Mouse (Mus musculus): ENCODE results near the gene Haghl. TPM values are rescaled to one million over a fixed set of nuclear protein-coding genes. Genes with fewer than 3 reads are reported as not detected.
A peak's percentile ranks its signal among the peaks of the same experiment; 100 is the strongest.

The Haghl gene
- polyA plus RNA-seq, 1 experiment from 2014 or later: 100 TPM

DNA sequence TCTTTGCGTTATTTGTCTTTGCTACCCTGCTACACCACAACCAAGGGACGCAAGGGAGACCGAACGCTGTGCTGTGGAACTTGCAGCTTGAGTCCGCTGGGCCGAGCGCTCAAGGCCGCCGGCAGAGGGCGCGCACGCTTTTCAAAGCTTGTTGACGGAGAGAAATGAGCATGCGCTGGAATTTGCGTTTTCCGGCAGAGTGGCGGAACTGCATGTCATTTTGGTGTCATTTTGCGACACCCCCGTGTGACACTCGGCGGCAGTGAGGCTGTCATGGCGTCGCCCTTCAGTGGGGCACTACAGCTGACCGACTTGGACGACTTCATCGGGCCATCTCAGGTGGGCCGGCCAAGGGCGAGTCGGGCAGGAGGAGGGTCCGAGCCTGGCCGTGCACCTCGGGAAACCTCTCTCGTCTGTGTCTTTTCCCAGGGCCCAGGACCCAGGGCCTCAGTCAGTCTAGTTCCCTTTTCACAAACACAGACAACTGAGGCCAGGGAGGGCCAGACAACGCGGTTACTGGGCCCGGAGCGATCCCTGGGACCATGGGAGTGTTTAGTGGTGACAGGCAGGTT is 11.8 kb downstream of the Haghl start, which contains the start of gene Narfl:
TSS of gene Narfl (plus strand) at position 228 of the 572 bp plus-strand sequence.
- Histone ChIP-seq H3K36me3 (replicated peaks) (peaks cover 5% of the 10 kb centered on the region), H3K27me3 (peaks cover 21% of the 10 kb centered on the region), H3K9me3 (no peaks in the 10 kb centered on the region), H3K4me2 (peak within 1 kb of the TSS; percentile 85), H3K4me3 (replicated peaks) (peak within 1 kb of the TSS; percentile 74), H3K4me1 (peaks cover 11% of the 10 kb centered on the region), H3K27ac (no peak within 1 kb of the TSS), H3K9ac (peak within 1 kb of the TSS; percentile 77)
- ATAC-seq (ENCODE audit: low FRiP score): peak; percentile 89
- under 1% methylated on average over 37 of the region's 37 CpGs for WGBS

DNA sequence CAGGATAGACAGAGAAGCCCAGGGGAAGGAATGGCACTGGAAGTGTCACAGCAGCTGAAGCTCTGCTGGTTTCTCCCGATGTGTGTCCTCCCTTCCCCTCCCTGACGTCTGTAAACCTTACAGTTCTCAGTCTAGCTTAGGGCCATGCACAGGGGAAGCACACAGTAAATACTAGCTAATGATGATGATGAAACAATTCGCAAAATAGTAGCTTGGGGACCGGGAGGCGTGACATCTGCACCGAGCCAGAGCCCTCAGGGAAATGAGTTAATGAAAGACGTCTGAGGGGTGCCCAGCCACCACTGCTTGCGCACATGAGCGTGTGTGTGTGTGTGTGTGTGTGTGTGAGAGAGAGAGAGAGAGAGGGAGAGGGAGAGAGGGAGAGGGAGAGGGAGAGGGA is 16.1 kb downstream of the Haghl start:
- WGBS: 49% methylated on average over 9 of the region's 9 CpGs
- no peaks in the 10 kb centered on the region for H3K9me3 ChIP-seq
- no peak overlapping the region for H3K4me2 ChIP-seq
- H3K27ac ChIP-seq: no peak overlapping the region
- H3K9ac ChIP-seq: no peak overlapping the region
- peaks cover 38% of the 10 kb centered on the region for H3K27me3 ChIP-seq
- no peaks in the 10 kb centered on the region for H3K36me3 ChIP-seq (replicated peaks)
- peaks cover 11% of the 10 kb centered on the region for H3K4me1 ChIP-seq
- no peak for ATAC-seq (ENCODE audit: low FRiP score)
- no peak overlapping the region for H3K4me3 ChIP-seq (replicated peaks)

DNA sequence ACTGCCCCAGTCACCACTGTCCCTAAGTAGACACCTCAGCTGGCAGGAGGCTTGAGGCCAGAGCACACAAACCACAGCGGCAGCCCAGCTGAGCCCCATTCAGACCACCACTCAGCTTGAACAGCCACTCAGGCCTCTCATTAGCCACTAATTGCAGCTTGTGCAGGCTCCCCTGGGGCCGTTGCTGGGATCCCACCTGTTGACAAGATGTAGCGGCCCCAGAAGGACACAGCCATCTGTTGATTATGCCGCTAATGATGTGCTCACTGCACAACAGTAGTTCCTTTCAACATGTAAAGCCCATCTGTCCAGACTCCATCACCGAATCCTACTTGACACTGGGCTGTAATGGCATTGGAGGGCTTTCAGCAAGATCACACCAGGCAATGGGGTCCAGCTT is 19.6 kb downstream of the Haghl start:
- H3K9ac ChIP-seq: no peak overlapping the region
- H3K4me1 ChIP-seq: peaks cover 8% of the 10 kb centered on the region
- peak; percentile 76 for ATAC-seq (ENCODE audit: low FRiP score)
- H3K27me3 ChIP-seq: peaks cover 40% of the 10 kb centered on the region
- H3K4me2 ChIP-seq: no peak overlapping the region
- H3K36me3 ChIP-seq (replicated peaks): no peaks in the 10 kb centered on the region
- no peak overlapping the region for H3K4me3 ChIP-seq (replicated peaks)
- WGBS: 27% methylated on average over 5 of the region's 5 CpGs
- no peak overlapping the region for H3K27ac ChIP-seq
- no peaks in the 10 kb centered on the region for H3K9me3 ChIP-seq

GRCm38 (mm10) chr17:25762591-25762990 is 22.9 kb downstream of the Haghl start:
- ATAC-seq (ENCODE audit: low FRiP score): no peak
- H3K9me3 ChIP-seq: no peaks in the 10 kb centered on the region
- H3K27ac ChIP-seq: no peak overlapping the region
- no peak overlapping the region for H3K4me2 ChIP-seq
- H3K36me3 ChIP-seq (replicated peaks): no peaks in the 10 kb centered on the region
- no peak overlapping the region for H3K4me3 ChIP-seq (replicated peaks)
- peaks cover 17% of the 10 kb centered on the region; the same call in 1 of the 2 replicates for H3K27me3 ChIP-seq
- peaks cover 8% of the 10 kb centered on the region for H3K4me1 ChIP-seq
- no peak overlapping the region for H3K9ac ChIP-seq
- 41% methylated on average over 3 of the region's 3 CpGs for WGBS

GRCm38 (mm10) chr17:25761561-25761970 is 23.9 kb downstream of the Haghl start:
- Histone ChIP-seq H3K9ac (no peak overlapping the region), H3K9me3 (no peaks in the 10 kb centered on the region), H3K36me3 (replicated peaks) (no peaks in the 10 kb centered on the region), H3K4me3 (replicated peaks) (no peak overlapping the region), H3K4me2 (no peak overlapping the region), H3K27me3 (peaks cover 13% of the 10 kb centered on the region; the same call in 1 of the 2 replicates), H3K4me1 (peaks cover 7% of the 10 kb centered on the region), H3K27ac (no peak overlapping the region)
- ATAC-seq (ENCODE audit: low FRiP score): no peak
- WGBS: 66% methylated on average over 4 of the region's 4 CpGs

- Histone ChIP-seq H3K36me3 (replicated peaks) (no peaks in the 10 kb centered on the region), H3K9ac (no peak overlapping the region), H3K4me1 (peaks cover 3% of the 10 kb centered on the region; the same call in 1 of the 2 replicates), H3K9me3 (no peaks in the 10 kb centered on the region), H3K27me3 (peaks cover 18% of the 10 kb centered on the region; the same call in 1 of the 2 replicates), H3K4me3 (replicated peaks) (no peak overlapping the region), H3K27ac (no peak overlapping the region), H3K4me2 (no peak overlapping the region)
- 79% methylated on average over 8 of the region's 8 CpGs for WGBS
- ATAC-seq (ENCODE audit: low FRiP score): no peak
Observed at GRCm38 (mm10) chr17:25760148-25760547, 25.3 kb downstream of the Haghl start.

- Histone ChIP-seq H3K4me2 (no peak overlapping the region), H3K27me3 (peaks cover 18% of the 10 kb centered on the region; the same call in 1 of the 2 replicates), H3K36me3 (replicated peaks) (no peaks in the 10 kb centered on the region), H3K9me3 (no peaks in the 10 kb centered on the region), H3K9ac (no peak overlapping the region), H3K4me1 (peaks cover 3% of the 10 kb centered on the region; the same call in 1 of the 2 replicates), H3K4me3 (replicated peaks) (no peak overlapping the region), H3K27ac (no peak overlapping the region)
- no peak for ATAC-seq (ENCODE audit: low FRiP score)
- WGBS: 82% methylated on average over 3 of the region's 3 CpGs
Observed at GRCm38 (mm10) chr17:25757691-25758090, 27.8 kb downstream of the Haghl start.

DNA sequence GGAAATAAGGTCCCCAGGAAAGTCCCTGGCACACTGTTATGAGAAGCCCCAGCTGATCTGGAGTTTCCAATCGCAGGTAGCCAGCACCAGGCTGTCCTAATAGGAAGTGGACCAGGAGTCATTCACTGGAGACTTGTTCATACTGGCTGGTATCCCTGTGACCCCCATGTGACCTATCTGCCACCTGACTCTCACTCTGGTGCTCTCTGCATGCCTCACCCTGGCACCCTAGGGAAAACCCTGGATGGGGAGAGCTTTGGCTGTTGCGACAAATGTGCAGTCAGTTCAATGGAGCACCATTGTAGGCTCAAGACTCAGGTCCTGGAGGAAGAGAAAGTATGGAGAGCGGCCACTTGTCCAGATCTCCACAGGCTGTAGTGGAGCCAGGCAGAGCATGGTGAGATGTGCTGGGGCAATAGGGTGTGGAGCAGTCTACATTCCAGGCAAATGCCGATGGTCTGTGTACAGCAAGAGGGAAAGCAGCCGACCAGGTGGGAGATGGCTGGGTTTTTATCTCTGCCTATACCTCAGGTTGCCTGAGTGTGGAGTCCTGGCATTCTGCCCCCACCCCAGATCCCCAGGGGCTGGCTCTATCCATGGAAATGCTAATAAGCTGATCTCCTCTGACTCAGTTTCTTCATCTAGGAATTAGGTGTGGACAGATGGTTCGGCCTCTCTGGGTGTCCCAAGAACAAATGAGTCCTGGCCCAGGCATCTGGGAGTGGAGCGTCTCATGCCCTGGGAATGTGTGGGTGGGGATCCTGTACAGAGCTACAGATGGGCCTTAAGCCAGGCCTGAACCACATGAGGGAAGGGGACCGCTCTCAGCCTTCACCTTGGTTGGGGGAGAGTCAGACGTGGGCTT is 28.9 kb downstream of the Haghl start:
- no peak overlapping the region for H3K4me2 ChIP-seq
- ATAC-seq (ENCODE audit: low FRiP score): no peak
- H3K9me3 ChIP-seq: no peaks in the 10 kb centered on the region
- no peak overlapping the region for H3K4me3 ChIP-seq (replicated peaks)
- 79% methylated on average over 9 of the region's 9 CpGs for WGBS
- no peaks in the 10 kb centered on the region for H3K36me3 ChIP-seq (replicated peaks)
- H3K4me1 ChIP-seq: peaks cover 6% of the 10 kb centered on the region; the same call in 1 of the 2 replicates
- H3K9ac ChIP-seq: no peak overlapping the region
- H3K27me3 ChIP-seq: peaks cover 18% of the 10 kb centered on the region; the same call in 1 of the 2 replicates
- H3K27ac ChIP-seq: no peak overlapping the region

DNA sequence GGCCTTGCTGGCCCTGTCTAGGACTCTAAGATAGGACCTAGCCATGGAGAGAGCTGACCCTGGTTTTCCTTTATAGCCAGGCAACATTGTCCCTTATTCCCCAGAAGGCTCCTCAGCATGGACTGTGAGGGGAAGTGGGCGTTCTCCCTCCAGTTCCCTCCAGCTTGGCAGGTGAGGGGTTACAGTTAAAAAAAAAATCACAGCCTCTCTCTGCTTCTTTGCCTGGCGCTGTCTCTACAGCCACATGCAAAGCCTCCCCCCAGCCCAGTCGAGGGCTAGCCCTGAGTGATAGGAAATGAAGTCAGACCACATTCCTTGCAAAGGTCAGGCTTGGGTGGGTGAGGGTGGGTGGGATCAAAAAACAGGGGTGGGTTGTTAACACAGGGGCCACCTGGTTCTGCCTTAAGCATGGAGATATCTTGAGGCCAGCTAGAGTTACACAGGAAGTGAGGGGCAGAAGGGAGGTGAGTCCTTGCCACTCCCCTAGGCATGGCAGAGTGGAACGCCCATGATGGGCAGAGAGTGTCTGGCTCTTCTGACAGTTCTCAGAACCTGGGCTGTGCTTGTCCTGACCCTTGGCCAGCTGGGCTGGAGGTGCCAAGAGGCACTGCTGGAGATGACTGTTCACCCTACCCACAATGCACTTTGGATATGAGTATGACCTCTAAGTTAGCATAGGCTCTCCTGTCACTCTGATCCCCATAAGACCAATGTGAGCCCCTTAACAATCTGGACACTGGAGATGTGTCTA is 29.7 kb downstream of the Haghl start:
- Histone ChIP-seq H3K36me3 (replicated peaks) (no peaks in the 10 kb centered on the region), H3K4me3 (replicated peaks) (no peak overlapping the region), H3K4me1 (0 out of 2 replicates have a peak, but pooled peaks cover 5% of the 10 kb centered on the region), H3K4me2 (no peak overlapping the region), H3K27ac (no peak overlapping the region), H3K9me3 (no peaks in the 10 kb centered on the region), H3K9ac (no peak overlapping the region), H3K27me3 (peaks cover 14% of the 10 kb centered on the region; the same call in 1 of the 2 replicates)
- no peak for ATAC-seq (ENCODE audit: low FRiP score)
- WGBS: 68% methylated on average over 4 of the region's 4 CpGs

DNA sequence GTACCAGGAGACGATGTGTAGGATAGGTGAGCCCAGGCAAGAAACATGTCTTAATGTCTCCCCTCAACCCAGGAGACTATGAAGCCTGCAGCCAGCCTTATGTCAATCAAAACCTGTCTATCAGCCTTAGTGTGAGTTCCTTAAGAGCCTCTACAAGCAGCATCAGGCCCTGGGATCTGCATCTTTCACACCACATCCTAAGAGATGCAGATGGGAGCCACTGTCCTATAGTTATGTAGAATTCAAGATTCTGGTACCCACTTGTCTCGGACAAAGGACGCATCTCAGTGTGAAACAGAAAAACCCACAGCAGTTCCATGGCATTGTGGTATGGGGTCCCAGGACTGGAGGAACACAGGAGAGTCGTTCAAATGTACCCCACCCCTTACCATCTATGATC is 30.4 kb downstream of the Haghl start:
- no peak overlapping the region for H3K4me3 ChIP-seq (replicated peaks)
- no peaks in the 10 kb centered on the region for H3K36me3 ChIP-seq (replicated peaks)
- no peak for ATAC-seq (ENCODE audit: low FRiP score)
- H3K27me3 ChIP-seq: peaks cover 14% of the 10 kb centered on the region; the same call in 1 of the 2 replicates
- 75% methylated on average over 4 of the region's 4 CpGs for WGBS
- H3K9me3 ChIP-seq: no peaks in the 10 kb centered on the region
- H3K4me2 ChIP-seq: no peak overlapping the region
- H3K4me1 ChIP-seq: 0 out of 2 replicates have a peak, but pooled peaks cover 5% of the 10 kb centered on the region
- no peak overlapping the region for H3K27ac ChIP-seq
- no peak overlapping the region for H3K9ac ChIP-seq

DNA sequence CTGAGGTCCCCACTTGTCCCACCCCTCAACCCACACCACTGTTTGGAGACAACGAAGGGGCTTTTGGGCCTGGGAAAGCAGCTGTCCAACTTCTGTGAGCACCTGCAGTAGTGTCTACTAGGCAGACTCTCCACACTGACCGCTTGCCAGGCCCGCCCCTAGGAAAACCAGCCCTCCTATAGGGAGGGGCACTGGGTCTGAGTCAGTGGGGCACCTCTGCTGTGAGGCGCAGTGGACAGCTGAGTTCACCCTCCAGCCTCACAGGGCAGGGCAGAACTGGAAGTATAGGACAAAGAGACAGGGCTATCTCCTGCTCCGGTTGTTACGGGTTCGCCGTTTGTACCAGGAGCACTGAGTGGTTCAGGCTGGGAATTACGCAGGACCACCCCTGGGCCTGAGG is 31.2 kb downstream of the Haghl start, which contains the start of gene Msln:
TSS of gene Msln (minus strand) at position 138 of the 400 bp plus-strand sequence.
- H3K36me3 ChIP-seq (replicated peaks): no peaks in the 10 kb centered on the region
- no peak within 1 kb of the TSS for H3K27ac ChIP-seq
- 0 out of 2 replicates have a peak, but pooled peaks cover 5% of the 10 kb centered on the region for H3K4me1 ChIP-seq
- WGBS: 90% methylated on average over 9 of the region's 9 CpGs
- H3K4me3 ChIP-seq (replicated peaks): no peak within 1 kb of the TSS
- no peaks in the 10 kb centered on the region for H3K9me3 ChIP-seq
- no peak within 1 kb of the TSS for H3K4me2 ChIP-seq
- H3K27me3 ChIP-seq: peaks cover 14% of the 10 kb centered on the region; the same call in 1 of the 2 replicates
- H3K9ac ChIP-seq: no peak within 1 kb of the TSS
- ATAC-seq (ENCODE audit: low FRiP score): no peak

- Histone ChIP-seq H3K4me1 (0 out of 2 replicates have a peak, but pooled peaks cover 5% of the 10 kb centered on the region), H3K9ac (no peak overlapping the region), H3K27ac (no peak overlapping the region), H3K27me3 (peaks cover 5% of the 10 kb centered on the region; the same call in 1 of the 2 replicates), H3K4me2 (no peak overlapping the region), H3K4me3 (replicated peaks) (no peak overlapping the region), H3K9me3 (no peaks in the 10 kb centered on the region), H3K36me3 (replicated peaks) (no peaks in the 10 kb centered on the region)
- 79% methylated on average over 5 of the region's 5 CpGs for WGBS
- ATAC-seq (ENCODE audit: low FRiP score): no peak
Observed at GRCm38 (mm10) chr17:25751446-25751845, 34.0 kb downstream of the Haghl start.
